Mouse (Mus musculus): ENCODE measurements around the gene Gpr37l1. TPM values are rescaled to one million over a fixed set of nuclear protein-coding genes. Genes with fewer than 3 reads are reported as not detected.

Gpr37l1 gene
- polyA plus RNA-seq, 1 experiment from 2014 or later = 0.04 TPM

DNA sequence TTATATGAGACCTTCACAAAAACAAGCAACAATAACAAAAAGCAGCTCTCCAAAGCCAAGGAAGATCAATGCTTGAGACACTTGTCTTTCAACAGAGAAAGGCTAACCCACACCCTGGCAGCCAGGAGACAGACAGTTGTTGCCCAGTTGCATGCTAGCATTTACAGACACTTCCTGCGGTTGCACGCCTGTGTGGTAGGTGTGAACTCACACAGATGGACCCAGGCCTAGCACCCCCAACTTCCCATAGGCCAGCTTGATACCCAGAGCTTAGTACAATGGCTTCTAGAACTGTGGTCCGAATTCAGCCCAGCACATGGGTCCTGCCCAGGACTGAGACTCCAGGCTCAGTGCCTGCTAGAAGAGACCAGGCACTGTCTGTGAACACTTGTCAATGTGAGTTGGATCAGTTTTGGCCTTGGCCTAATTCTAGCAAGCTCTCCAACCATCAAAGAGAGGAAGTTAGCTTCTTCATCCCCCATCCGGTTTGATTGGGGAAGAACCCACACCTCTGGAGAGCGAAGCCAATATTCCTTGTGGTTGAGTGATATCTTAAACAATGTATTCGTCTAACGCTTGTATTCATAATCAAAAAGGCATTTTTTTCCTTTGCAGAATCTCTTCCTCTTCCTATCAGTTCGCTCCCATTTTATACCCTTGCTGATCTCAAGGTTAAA is 32.2 kb downstream of the Gpr37l1 start:
- no peaks in the 10 kb centered on the region for H3K27me3 ChIP-seq
- no peak for TF ChIP-seq CTCF (IDR thresholded peaks at IDR 0.05)
- POLR2A ChIA-PET = no interaction called here
- in situ Hi-C loops (cut with MboI; ENCODE audit: low pct_unique_long_range_greater_than_20kb) = no loop called here
- CTCF ChIA-PET = interaction anchor here (1.1 to 12.5 kb wide), 7 partner anchors 10 to 168 kb away, joined by 3 to 106 read pairs (median 5); partner anchors contain the start of gene Arl8a
- no peak for DNase-seq (ENCODE audit: low read depth, low spot score)
- ATAC-seq = no peak

DNA sequence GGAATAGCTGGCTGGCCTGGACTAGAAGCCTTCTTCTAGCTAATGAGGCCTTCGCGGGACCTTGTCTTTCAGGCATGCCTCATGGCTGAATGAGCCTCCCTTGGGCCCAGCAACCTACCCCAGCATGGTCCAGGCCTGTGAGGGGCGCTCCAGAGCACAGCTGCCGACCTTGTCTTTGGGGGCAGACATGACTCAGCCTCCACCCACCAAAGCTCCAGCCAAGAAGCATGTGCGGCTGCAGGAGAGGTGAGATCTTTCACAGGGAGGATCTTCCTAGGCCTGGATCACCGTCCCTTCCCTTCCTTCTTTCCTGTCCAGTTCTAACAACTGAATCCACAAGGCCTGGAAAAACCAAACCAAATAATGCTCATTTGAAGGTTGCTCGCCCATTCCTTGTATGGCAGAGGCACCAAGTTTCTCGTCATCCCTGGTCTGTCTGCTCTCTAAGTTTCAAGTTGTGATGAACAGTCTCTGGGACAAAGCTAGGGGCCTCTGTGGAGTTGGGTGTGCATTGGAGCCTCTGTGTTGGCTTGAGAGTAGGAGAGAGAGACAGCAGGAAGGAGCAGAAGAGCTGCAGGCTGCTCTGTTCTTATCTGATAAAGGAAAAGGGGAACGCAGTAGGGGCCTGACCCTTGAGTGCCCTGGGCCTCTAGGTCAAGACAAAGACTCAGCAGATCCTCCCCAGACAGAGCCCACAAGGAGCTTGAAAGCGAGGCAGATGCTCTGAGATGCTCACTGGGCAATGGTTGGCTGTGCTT is 33.6 kb downstream of the Gpr37l1 start:
- ATAC-seq (no peak), DNase-seq (ENCODE audit: low read depth, low spot score) (no peak)
- in situ Hi-C loops (cut with MboI; ENCODE audit: low pct_unique_long_range_greater_than_20kb) = no loop called here
- TF ChIP-seq CTCF (IDR thresholded peaks at IDR 0.05) = no peak
- ChIA-PET POLR2A (interaction anchor here (0.6 kb wide), 1 partner anchor 565 kb away, joined by 5 read pairs; no protein-coding TSS in a partner anchor), CTCF (interaction anchor here (1.0 to 12.5 kb wide), 4 partner anchors 9 to 39 kb away, joined by 3 to 106 read pairs (median 6); no protein-coding TSS in a partner anchor)
- H3K27me3 ChIP-seq = no peaks in the 10 kb centered on the region

DNA sequence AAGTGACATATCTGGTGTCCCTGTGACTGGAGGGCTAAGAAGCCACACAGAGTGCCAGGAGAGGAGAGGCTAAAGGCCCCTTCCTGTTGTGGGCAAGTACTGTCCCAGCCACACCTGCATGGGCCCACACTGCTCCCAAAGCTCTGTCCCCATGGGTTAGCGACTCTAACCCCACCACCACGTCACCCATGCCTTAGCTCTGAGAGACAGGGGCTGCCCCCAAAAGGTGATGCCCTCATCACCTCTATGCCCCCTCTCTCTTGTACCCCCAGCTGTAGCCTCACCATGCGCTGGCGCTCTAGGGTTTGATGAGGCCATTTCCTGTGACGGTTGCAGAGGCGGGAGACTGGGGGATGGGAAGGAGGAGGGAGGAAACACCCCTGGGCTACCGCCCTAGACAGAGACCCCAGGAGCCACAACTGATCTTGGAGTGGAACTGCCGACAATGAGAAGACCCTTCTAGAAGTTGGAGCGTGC is 34.5 kb downstream of the Gpr37l1 start:
- CTCF ChIA-PET = interaction anchor here (0.9 to 12.5 kb wide), 7 partner anchors 10 to 151 kb away, joined by 3 to 106 read pairs (median 3); no protein-coding TSS in a partner anchor
- no peak for TF ChIP-seq CTCF (IDR thresholded peaks at IDR 0.05)
- in situ Hi-C loops (cut with MboI; ENCODE audit: low pct_unique_long_range_greater_than_20kb) = no loop called here
- no peaks in the 10 kb centered on the region for H3K27me3 ChIP-seq
- DNase-seq (ENCODE audit: low read depth, low spot score) (no peak), ATAC-seq (no peak)
- POLR2A ChIA-PET = interaction anchor here (0.8 to 1.5 kb wide), 3 partner anchors 12 to 23 kb away, joined by 3 to 5 read pairs (median 3); partner anchors contain the start of gene Arl8a

DNA sequence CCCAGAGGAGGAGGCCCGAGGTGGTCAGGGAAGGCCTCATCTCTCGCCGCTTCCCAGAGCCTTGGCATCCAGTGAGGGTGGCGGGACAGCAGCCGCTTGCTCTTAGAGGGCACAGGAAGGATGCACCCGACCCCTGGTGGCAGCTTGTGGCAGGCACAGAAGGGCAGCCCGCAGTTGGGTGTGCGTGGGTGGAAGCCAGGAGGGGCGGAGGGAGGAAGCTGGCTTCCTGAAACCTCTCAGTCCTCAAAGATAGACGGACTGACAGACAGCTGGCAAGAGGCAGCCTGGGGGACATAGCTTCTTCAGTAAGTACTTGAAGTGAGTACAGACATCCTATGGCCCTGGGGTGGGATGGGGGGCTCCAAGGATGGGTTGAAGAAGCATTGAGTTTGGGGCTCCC is 35.0 kb downstream of the Gpr37l1 start, which contains the start of gene Ptpn7:
Gene Ptpn7 (plus strand): TSS at position 228 of the 400 bp plus-strand sequence.
- no peak for TF ChIP-seq CTCF (IDR thresholded peaks at IDR 0.05)
- no peak for DNase-seq (ENCODE audit: low read depth, low spot score)
- in situ Hi-C loops (cut with MboI; ENCODE audit: low pct_unique_long_range_greater_than_20kb) = no loop called here
- ATAC-seq = no peak
- ChIA-PET CTCF (interaction anchor here (0.9 to 12.5 kb wide), 8 partner anchors 10 to 170 kb away, joined by 3 to 106 read pairs (median 4); partner anchors contain the start of gene Ube2t), POLR2A (interaction anchor here (0.8 to 1.5 kb wide), 4 partner anchors 11 to 22 kb away, joined by 3 to 5 read pairs (median 4); partner anchors contain the start of gene Arl8a)
- no peaks in the 10 kb centered on the region for H3K27me3 ChIP-seq

DNA sequence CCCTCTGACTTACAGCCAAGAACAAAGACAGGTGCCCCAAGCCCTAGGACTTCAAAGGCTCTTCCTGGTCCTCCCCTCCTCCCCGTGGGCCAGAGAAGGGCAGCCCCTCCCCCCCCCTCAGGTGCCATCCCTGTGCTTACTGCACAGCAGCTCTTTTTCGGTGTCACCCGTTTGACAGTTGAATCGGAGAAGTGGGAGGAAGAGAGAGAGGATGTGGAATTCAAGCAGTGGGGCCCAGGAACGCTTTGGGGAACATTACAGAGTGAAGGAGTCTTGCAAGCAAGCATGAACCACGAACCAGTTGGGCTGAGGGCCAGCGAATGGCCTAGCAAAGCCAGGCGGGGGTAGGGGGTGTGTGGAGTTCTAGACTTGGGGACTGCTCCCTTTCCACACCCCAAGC is 35.9 kb downstream of the Gpr37l1 start:
- no peak for ATAC-seq
- TF ChIP-seq CTCF (IDR thresholded peaks at IDR 0.05) = no peak
- no peaks in the 10 kb centered on the region for H3K27me3 ChIP-seq
- no peak for DNase-seq (ENCODE audit: low read depth, low spot score)
- ChIA-PET POLR2A (interaction anchor here (1.5 kb wide), 1 partner anchor 16 kb away, joined by 5 read pairs; no protein-coding TSS in a partner anchor), CTCF (interaction anchor here (1.0 to 12.5 kb wide), 4 partner anchors 10 to 169 kb away, joined by 6 to 106 read pairs (median 9); partner anchors contain the start of gene Ube2t)
- in situ Hi-C loops (cut with MboI; ENCODE audit: low pct_unique_long_range_greater_than_20kb) = no loop called here

DNA sequence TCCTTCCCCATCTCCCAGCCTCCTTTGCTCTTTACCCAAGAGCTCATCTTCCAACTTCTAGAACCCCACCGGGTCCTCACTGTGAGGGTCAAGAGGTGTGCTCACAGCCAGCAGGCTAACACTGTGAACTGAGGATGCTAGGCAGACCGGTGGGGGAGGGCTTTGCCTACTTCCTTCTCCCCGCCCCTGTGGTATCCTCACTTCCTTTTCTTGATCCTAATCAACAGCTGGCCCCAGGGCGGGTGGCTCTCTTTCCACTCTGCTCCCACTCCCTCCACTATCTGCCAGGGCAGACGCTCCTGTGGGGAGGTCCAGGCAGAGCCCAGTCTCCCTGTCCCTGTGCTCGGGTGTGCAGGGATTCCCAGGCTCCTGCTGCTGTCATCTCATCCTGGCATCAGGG is 36.4 kb downstream of the Gpr37l1 start:
- DNase-seq (ENCODE audit: low read depth, low spot score) = no peak
- TF ChIP-seq CTCF (IDR thresholded peaks at IDR 0.05) = no peak

DNA sequence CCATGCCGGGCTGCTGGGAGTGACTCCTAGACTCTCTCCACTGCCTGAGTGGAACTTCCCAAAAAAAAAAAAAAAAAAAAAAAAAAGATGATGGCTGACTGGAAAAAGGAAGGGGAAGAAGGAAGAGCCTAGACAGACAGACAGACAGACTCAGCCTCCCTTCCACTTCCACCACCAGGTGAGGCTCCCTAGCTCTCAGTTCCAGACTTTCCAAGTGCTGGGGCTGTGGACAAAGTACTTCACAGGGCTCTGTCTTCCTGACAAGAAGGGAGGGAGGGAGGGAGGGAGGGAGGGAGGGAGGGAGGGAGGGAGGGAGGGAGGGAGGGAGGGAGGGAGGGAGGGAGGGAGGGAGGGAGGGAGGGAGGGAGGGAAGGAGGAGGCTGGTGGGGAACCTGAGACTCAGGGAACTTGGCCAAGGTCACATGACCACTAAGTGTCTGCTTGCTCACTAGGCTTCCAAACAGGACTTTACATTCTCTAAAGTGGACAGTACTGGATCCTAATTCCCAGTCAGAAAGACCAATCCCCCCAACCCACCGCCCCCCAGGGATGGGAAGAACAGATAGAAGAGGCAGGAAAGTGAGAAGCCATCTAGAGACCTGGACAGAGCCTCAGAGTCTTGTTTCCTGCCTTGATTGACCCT is 37.0 kb downstream of the Gpr37l1 start:
- H3K27me3 ChIP-seq = no peaks in the 10 kb centered on the region
- no peak for DNase-seq (ENCODE audit: low read depth, low spot score)
- CTCF ChIA-PET = interaction anchor here (2.4 to 12.5 kb wide), 2 partner anchors 9 to 20 kb away, joined by 8 to 106 read pairs; no protein-coding TSS in a partner anchor
- no peak for TF ChIP-seq CTCF (IDR thresholded peaks at IDR 0.05)
- POLR2A ChIA-PET = interaction anchor here (0.7 kb wide), 1 partner anchor 20 kb away, joined by 3 read pairs; no protein-coding TSS in a partner anchor
- in situ Hi-C loops (cut with MboI; ENCODE audit: low pct_unique_long_range_greater_than_20kb) = no loop called here
- no peak for ATAC-seq

More for the DNA sequence above, 36.4 kb downstream of the Gpr37l1 start:
- POLR2A ChIA-PET = interaction anchor here (1.5 kb wide), 1 partner anchor 17 kb away, joined by 5 read pairs; no protein-coding TSS in a partner anchor
- in situ Hi-C loops (cut with MboI; ENCODE audit: low pct_unique_long_range_greater_than_20kb) = no loop called here
- no peak for ATAC-seq
- H3K27me3 ChIP-seq = no peaks in the 10 kb centered on the region
- CTCF ChIA-PET = interaction anchor here (2.4 to 12.5 kb wide), 2 partner anchors 10 to 21 kb away, joined by 8 to 106 read pairs; no protein-coding TSS in a partner anchor

DNA sequence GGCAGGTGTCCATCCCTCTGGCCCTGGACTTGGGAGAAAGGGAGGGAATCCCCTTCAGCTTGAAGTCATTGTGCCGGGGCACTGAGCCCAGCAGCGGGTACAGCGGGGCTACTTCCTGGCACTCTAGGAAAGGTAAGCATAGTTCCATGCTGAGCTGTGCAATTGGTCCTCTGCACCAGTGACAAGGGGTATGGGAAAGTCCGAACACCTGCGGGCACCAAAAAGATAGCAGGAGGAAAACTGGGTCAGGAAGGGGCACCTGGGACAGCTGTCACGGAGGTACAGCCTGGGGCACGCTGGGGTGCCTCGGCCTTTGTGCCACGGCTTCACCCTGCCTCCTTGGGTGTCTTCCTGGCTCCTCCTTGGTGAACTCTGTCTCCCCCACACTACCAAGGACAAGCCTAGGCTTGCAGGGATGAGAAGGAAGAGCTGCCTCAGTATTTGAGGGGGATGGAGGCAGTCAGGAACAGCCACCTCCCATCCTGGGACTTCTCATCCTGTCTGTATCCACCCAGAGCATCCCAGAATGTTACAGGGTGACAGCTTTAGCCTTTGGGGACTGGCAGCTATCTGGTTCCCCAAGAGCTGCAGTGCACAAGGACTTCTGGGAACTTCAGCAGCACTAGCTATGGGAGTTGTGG is 37.8 kb downstream of the Gpr37l1 start:
- no peaks in the 10 kb centered on the region for H3K27me3 ChIP-seq
- no peak for TF ChIP-seq CTCF (IDR thresholded peaks at IDR 0.05)
- in situ Hi-C loops (cut with MboI; ENCODE audit: low pct_unique_long_range_greater_than_20kb) = no loop called here
- no peak for DNase-seq (ENCODE audit: low read depth, low spot score)
- ChIA-PET CTCF (interaction anchor here (1.1 to 12.5 kb wide), 2 partner anchors 9 to 20 kb away, joined by 4 to 106 read pairs; no protein-coding TSS in a partner anchor), POLR2A (interaction anchor here (0.7 kb wide), 1 partner anchor 19 kb away, joined by 3 read pairs; no protein-coding TSS in a partner anchor)
- no peak for ATAC-seq

DNA sequence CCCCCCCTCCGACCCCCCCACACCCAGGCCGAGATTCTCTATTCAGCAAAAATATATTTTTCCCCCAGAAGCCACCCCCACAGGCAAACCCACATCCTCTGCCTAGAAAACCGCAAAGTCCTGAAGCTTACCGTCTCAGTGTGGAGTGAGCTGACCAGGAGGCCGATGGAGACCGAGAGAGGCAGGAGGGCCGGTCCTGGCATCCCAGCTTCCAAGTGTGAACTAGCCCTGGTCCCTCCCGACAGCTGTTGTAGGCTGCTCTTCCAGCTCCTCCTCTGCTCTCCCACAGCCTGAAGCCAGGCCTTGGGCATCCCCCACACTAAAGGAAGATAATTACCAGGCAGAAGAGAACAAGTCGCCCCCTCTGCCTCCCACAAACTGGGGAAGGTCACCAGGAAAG is 38.5 kb downstream of the Gpr37l1 start:
- ATAC-seq (no peak), DNase-seq (ENCODE audit: low read depth, low spot score) (no peak)
- no peak for TF ChIP-seq CTCF (IDR thresholded peaks at IDR 0.05)
- ChIA-PET CTCF (interaction anchor here (1.1 to 12.5 kb wide), 3 partner anchors 7 to 19 kb away, joined by 4 to 106 read pairs (median 4); no protein-coding TSS in a partner anchor), POLR2A (no interaction called here)
- no peaks in the 10 kb centered on the region for H3K27me3 ChIP-seq
- in situ Hi-C loops (cut with MboI; ENCODE audit: low pct_unique_long_range_greater_than_20kb) = no loop called here

Data from Patski (cell line).